Mouse (Mus musculus): ENCODE results near the gene Pakap.

The Pakap gene

GRCm38 (mm10) chr4:57715849-57716248 lies 147.9 kb downstream of the Pakap start:
- DNase-seq (ENCODE audit: low spot score): no peak

DNA sequence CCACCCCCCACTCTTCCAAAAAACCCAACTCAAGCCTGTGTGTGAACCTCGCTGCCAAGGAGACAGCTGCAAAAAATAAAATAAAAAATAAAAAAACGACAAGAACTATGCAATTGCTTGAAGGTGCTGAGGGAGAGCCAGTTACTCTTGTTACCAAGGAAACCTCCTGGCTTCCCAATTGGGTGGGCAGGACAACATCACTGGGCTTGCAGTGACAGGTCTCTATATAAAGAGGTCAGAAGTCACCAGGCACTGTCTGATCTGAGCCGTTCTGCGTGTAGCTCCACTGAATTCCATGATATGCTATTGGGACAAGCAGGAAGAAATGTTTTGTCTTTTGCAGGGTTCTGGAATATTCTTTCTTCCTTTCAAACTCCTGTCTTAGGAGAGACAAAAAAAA lies 148.8 kb downstream of the Pakap start:
- no peak for DNase-seq (ENCODE audit: low spot score)

- no peak for DNase-seq (ENCODE audit: low spot score)
Measured at GRCm38 (mm10) chr4:57717354-57717753, 149.4 kb downstream of the Pakap start, which contains the start of gene Akap2. TSS of gene Akap2 (plus strand) at chr4:57717657.

- DNase-seq (ENCODE audit: low spot score): no peak
Measured at GRCm38 (mm10) chr4:57719370-57719769, 151.4 kb downstream of the Pakap start.

GRCm38 (mm10) chr4:57720869-57721361 lies 152.9 kb downstream of the Pakap start:
- no peak for DNase-seq (ENCODE audit: low spot score)

DNA sequence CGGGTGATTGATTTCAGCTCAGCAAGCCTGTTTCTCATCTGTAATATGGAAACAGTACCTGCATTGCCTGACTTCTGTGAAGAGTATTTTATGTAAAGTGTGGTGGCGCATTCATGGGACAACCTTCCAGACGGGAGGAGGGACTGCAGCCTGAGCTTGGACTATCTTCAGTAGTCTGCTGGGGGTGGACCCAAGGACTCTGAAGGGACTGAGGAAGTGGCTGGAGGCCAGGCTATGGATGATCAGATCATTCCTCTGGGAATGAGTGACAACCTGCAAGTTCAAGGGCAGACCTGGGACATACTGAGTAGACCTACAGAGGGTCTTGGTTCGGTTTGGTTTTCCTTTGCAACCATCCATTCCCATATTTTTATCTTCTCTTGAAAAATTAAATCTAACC lies 154.3 kb downstream of the Pakap start:
- DNase-seq (ENCODE audit: low spot score): no peak

- DNase-seq (ENCODE audit: low spot score): no peak
Measured at GRCm38 (mm10) chr4:57723659-57724058, 155.7 kb downstream of the Pakap start.

GRCm38 (mm10) chr4:57725569-57725968 lies 157.6 kb downstream of the Pakap start:
- DNase-seq (ENCODE audit: low spot score): no peak

GRCm38 (mm10) chr4:57728611-57729183 lies 160.7 kb downstream of the Pakap start:
- no peak for DNase-seq (ENCODE audit: low spot score)

DNA sequence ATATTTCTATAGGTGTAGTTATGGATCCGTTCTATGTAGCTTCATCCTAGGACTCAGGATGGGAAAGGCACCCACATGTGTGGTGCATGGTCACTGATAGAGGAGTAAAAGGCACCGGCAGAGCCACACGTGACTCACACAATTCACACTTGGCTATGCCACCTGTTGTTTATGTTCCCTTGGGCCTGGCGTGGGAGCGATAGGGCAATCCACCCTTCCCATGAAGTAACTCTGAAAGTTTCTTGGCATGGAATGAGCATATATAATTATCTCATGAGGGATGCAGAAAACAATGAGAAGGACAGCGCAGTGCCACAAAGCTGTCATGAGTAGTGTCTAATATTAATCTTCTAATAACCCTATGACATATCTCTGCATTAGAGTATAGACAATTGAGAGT lies 162.1 kb downstream of the Pakap start:
- no peak for DNase-seq (ENCODE audit: low spot score)

DNA sequence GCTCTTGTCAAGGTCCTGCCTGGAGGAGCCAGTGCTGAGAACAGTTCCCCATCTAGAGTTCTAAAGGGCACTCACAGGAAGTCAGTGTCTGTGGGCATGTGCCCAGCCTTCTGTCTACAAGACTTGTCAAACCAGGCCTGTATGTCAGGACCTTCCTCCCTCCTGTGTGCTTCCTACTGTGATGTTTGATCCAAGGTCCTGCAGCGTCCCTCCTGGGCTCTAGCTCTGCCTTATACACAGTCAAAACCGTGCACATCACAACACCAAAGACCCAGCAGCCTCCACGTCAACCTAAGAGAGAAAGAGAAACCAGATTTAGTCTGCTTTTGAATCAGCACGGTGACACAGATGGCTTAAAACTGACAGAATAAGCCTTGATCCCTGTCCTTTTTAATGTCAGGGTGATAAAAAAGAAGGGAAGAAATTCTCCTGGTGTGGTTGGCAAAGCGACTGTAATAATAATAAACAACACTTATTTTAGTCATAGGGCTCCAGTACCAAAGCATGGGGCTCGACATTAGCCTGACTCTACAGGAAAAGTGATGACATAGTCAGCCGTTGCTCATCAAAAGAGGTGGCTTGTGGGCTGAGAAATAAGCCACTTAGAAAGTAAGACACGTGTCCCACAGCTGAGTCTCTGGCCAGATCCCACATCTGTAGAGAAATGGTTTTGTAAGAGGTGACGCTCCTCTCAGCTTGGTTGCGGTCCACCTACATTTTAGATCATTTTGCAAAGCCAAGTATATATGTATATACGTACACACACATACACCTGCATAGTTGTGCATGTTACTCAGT lies 163.0 kb downstream of the Pakap start:
- DNase-seq (ENCODE audit: low spot score): no peak

DNA sequence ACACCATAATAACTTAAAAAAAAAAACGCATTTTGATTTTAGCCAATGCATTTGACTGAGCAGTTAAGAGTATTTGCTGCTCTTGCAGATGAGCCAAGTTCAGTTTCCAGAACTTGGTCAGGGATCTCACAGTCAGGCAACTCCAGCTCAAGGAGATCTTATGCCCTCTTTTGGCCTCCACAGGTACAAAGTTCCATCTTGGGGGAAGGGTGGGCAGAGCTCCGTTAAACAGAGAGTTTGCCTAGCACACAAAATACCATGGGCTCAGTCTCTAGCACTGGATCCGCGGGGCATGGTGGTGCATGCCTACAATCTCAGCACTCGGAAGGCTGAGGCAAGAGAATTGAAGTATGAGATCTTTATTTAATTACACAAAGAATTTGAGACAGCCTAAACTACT lies 164.4 kb downstream of the Pakap start:
- DNase-seq (ENCODE audit: low spot score): no peak

DNA sequence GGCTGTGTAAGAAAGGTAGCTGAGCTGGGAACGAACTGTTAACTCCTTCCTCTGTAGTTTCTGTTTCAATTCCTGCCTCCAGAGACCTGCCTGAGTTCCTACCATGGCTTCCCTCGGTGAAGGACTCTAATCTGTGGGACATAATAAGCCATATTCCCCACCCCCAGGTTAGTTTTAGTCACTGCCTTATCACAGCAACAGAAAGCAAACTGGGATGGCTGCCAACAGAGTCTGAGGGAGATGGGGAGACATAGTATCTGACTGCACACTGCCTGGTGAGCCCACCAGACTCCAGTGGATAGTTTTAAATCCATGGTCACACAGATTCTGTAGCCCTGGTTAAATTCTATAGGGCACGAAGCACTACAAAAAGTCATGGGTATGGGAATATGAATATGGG lies 165.5 kb downstream of the Pakap start:
- peak; percentile 37 for DNase-seq (ENCODE audit: low spot score)

DNA sequence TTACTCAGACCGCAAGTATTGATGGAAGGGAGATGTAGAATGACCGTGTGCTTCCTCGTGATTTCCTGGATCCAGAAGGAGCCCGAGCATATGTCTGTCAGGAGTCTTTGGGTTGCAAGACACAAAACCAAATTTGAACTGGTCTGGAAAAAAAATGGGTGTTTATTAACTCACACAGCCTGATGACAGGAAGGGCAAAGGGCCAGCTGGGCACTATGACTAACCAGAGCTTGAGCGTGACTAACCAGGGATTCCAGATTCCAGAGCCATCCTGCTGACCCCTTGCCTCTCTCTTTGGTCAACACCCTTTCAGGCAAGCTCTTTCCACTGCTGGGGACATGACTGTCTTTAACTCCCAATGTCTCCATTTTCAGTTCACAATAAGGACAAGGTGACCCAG lies 167.4 kb downstream of the Pakap start:
- DNase-seq (ENCODE audit: low spot score): no peak

DNA sequence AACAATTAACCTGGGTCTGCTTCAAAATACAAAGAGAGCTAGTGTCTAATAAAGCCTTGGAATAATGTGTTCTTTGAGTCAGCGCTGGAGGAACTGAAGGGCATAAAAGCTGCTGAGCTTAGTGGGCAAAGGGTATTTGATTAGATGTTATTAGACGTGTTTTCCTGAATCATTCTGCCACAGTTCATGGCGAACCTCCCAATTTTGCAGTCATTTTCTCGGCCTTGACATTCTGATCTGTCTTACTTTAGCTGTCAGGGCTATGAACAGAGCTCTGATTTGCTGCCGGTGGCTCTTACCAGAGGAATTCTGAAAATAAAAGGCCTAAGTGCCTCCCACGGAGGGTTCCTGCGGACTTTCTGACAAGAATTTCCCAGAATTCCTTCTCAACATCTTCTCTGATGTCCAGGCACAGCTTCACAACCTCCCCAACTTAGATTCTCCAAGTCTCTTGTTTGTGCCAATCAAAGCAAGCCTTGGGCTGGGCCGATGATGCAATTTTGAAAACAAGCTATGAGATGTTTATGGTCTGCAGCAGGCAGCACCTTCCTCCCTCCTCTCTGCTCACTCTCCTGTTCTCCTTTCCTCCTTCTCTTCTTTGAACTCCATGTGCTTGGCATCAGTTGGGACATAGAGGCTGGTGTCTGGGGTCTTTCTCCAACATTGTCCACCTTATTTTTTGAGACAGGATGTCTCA lies 171.0 kb downstream of the Pakap start:
- DNase-seq (ENCODE audit: low spot score): no peak

- no peak for DNase-seq (ENCODE audit: low spot score)
Measured at GRCm38 (mm10) chr4:57743325-57743929, 175.4 kb downstream of the Pakap start.

DNA sequence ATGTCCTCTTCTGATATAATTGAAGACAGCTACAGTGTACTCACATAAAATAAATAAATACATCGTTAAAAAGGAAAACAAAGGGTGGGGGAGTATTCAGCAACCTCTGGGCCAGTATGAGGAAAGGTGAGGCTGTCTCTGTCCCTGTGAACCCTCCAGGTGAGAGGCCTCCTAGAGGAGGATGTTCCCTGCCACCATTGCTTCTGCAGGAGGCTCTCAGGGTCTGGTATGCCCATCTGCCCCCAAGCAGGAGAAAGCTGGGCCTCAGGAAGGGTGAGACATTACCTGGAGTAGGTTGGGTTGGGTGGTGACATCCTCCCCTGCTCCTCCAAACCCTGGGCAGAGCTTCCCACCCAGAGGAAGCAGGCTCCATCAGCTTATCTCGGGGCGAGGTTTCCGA lies 182.7 kb downstream of the Pakap start:
- no peak for DNase-seq (ENCODE audit: low spot score)

DNA sequence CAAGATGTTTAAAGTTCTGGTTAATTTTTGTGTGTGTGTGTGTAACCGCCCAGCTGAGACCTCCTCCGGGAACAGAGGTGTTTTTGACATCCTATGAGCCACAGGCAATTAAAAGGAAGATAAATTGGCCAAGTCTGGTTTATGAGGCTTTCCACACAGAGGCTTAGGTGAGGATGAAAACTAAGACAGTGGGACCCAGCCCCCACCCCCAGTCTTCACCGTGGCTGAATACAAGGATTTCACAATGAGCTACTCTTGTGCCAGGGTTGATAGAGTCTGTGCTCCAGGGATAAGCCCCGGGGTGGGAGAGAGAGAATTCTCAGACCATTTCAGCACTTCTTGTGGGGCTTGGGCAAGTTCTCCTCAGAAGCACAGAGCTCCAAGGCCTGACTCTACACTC lies 183.1 kb downstream of the Pakap start:
- DNase-seq (ENCODE audit: low spot score): no peak

DNA sequence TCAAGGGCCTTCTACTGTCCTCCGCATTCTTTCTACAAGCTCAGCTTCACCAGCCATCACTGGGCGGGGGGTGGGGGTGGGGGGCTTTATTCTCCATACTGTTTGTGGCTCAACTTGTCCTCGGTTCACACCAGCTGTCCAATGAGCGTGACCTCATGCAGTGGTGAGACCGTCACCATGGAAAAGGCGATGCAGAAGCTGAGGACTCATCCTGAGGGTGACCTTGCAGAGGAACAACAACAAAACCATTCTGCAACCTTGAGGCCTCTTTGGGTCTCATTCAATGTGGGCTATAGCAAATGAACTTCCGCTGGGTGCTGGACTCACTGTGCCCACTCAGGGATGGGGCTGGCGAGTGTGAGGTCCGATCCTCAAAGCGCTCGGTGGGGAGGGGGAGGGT lies 183.6 kb downstream of the Pakap start:
- DNase-seq (ENCODE audit: low spot score): peak; percentile 73

- no peak for DNase-seq (ENCODE audit: low spot score)
Measured at GRCm38 (mm10) chr4:57755085-57755484, 187.1 kb downstream of the Pakap start.

- DNase-seq (ENCODE audit: low spot score): no peak
Measured at GRCm38 (mm10) chr4:57757997-57758396, 190.0 kb downstream of the Pakap start.

- DNase-seq (ENCODE audit: low spot score): peak; percentile 52
Measured at GRCm38 (mm10) chr4:57762424-57762823, 194.4 kb downstream of the Pakap start.

DNA sequence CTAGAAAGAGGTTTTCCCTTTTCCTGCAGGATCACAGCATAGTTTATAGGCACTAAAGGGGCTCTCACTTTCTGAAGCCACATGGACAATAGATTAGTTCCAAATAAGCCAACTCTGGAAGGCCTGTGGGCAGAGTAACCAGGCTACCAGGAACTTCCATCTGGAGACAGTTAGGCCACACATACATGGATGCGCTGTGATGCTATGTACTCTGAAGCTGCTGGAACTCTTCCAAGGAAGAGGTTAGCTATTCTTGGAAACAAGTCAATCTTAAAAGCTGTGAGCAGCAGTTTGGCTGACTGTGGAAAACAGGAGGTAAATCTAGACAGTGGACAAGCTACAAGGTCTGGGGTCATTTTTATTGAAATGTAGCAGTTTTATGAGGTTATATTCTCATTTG lies 196.4 kb downstream of the Pakap start:
- no peak for DNase-seq (ENCODE audit: low spot score)

All from ovary, adult 18-20 months (tissue).